Mouse (Mus musculus): ENCODE data around the gene Sept12. TPM values are rescaled to one million over a fixed set of nuclear protein-coding genes. Genes with fewer than 3 reads are reported as not detected.
A peak's percentile ranks its signal among the peaks of the same experiment; 100 is the strongest.

The Sept12 gene
- polyA plus RNA-seq, 1 experiment = not detected

- TF ChIP-seq GATA1 (IDR thresholded peaks at IDR 0.05; ENCODE audit: low read length) = peak; percentile 11; the same call in 1 of the 2 replicates
- TF ChIP-seq TAL1 (IDR thresholded peaks at IDR 0.05; ENCODE audit: low read length) = peak; percentile 72
- H3K9me3 ChIP-seq (ENCODE audit: control insufficient read depth, low read length) = no peaks in the 10 kb centered on the region
- H3K36me3 ChIP-seq (ENCODE audit: control insufficient read depth) = peaks cover 41% of the 10 kb centered on the region
- H3K27me3 ChIP-seq (ENCODE audit: control insufficient read depth) = peaks cover 14% of the 10 kb centered on the region
- H3K4me3 ChIP-seq (replicated peaks) = peak overlapping the region; percentile 69
- H3K4me1 ChIP-seq (ENCODE audit: control insufficient read depth) = peaks cover 33% of the 10 kb centered on the region
These were observed 14.7 kb upstream of the Sept12 start for GRCm38 (mm10) chr16:5012036-5013005.

GRCm38 (mm10) chr16:5011285-5011684, 13.6 kb upstream of the Sept12 start:
- no peak overlapping the region for H3K4me3 ChIP-seq (replicated peaks)
- peaks cover 14% of the 10 kb centered on the region for H3K27me3 ChIP-seq (ENCODE audit: control insufficient read depth)
- H3K4me1 ChIP-seq (ENCODE audit: control insufficient read depth) = peaks cover 33% of the 10 kb centered on the region
- peaks cover 30% of the 10 kb centered on the region for H3K36me3 ChIP-seq (ENCODE audit: control insufficient read depth)
- no peak for TF ChIP-seq TAL1 (IDR thresholded peaks at IDR 0.05; ENCODE audit: low read length)
- no peak for TF ChIP-seq GATA1 (IDR thresholded peaks at IDR 0.05; ENCODE audit: low read length)
- no peaks in the 10 kb centered on the region for H3K9me3 ChIP-seq (ENCODE audit: control insufficient read depth, low read length)

GRCm38 (mm10) chr16:5010371-5010935, 12.8 kb upstream of the Sept12 start:
- Histone ChIP-seq H3K36me3 (ENCODE audit: control insufficient read depth) (peaks cover 22% of the 10 kb centered on the region), H3K9me3 (ENCODE audit: control insufficient read depth, low read length) (no peaks in the 10 kb centered on the region), H3K4me3 (replicated peaks) (no peak overlapping the region), H3K27me3 (ENCODE audit: control insufficient read depth) (peaks cover 14% of the 10 kb centered on the region), H3K4me1 (ENCODE audit: control insufficient read depth) (peaks cover 33% of the 10 kb centered on the region)
- TF ChIP-seq TAL1 (IDR thresholded peaks at IDR 0.05; ENCODE audit: low read length) (no peak), GATA1 (IDR thresholded peaks at IDR 0.05; ENCODE audit: low read length) (no peak)

- Histone ChIP-seq H3K4me1 (ENCODE audit: control insufficient read depth) (peaks cover 25% of the 10 kb centered on the region), H3K27me3 (ENCODE audit: control insufficient read depth) (peaks cover 14% of the 10 kb centered on the region), H3K9me3 (ENCODE audit: control insufficient read depth, low read length) (no peaks in the 10 kb centered on the region), H3K4me3 (replicated peaks) (no peak overlapping the region), H3K36me3 (ENCODE audit: control insufficient read depth) (peaks cover 7% of the 10 kb centered on the region; the same call in 1 of the 2 replicates)
- TF ChIP-seq TAL1 (IDR thresholded peaks at IDR 0.05; ENCODE audit: low read length) (no peak), GATA1 (IDR thresholded peaks at IDR 0.05; ENCODE audit: low read length) (no peak)
These were observed 10.4 kb upstream of the Sept12 start for GRCm38 (mm10) chr16:5008076-5008475.

- Histone ChIP-seq H3K4me3 (replicated peaks) (no peak overlapping the region), H3K4me1 (ENCODE audit: control insufficient read depth) (peaks cover 20% of the 10 kb centered on the region), H3K36me3 (ENCODE audit: control insufficient read depth) (peaks cover 7% of the 10 kb centered on the region; the same call in 1 of the 2 replicates), H3K27me3 (ENCODE audit: control insufficient read depth) (peaks cover 14% of the 10 kb centered on the region), H3K9me3 (ENCODE audit: control insufficient read depth, low read length) (no peaks in the 10 kb centered on the region)
- TF ChIP-seq TAL1 (IDR thresholded peaks at IDR 0.05; ENCODE audit: low read length) (no peak), GATA1 (IDR thresholded peaks at IDR 0.05; ENCODE audit: low read length) (no peak)
These were observed 9.8 kb upstream of the Sept12 start for GRCm38 (mm10) chr16:5007492-5007891.

GRCm38 (mm10) chr16:5007067-5007466, 9.4 kb upstream of the Sept12 start, which contains the start of gene Smim22:
Smim22 (plus strand) TSS chr16:5007288.
- H3K36me3 ChIP-seq (ENCODE audit: control insufficient read depth) = peaks cover 7% of the 10 kb centered on the region; the same call in 1 of the 2 replicates
- H3K9me3 ChIP-seq (ENCODE audit: control insufficient read depth, low read length) = no peaks in the 10 kb centered on the region
- H3K4me1 ChIP-seq (ENCODE audit: control insufficient read depth) = peaks cover 15% of the 10 kb centered on the region
- H3K27me3 ChIP-seq (ENCODE audit: control insufficient read depth) = peaks cover 14% of the 10 kb centered on the region
- no peak within 1 kb of the TSS for H3K4me3 ChIP-seq (replicated peaks)
- no peak for TF ChIP-seq TAL1 (IDR thresholded peaks at IDR 0.05; ENCODE audit: low read length)

GRCm38 (mm10) chr16:5000611-5001010, 3.0 kb upstream of the Sept12 start:
- H3K27me3 ChIP-seq (ENCODE audit: control insufficient read depth) = peaks cover 7% of the 10 kb centered on the region; the same call in 1 of the 2 replicates
- H3K9me3 ChIP-seq (ENCODE audit: control insufficient read depth, low read length) = no peaks in the 10 kb centered on the region
- no peak overlapping the region for H3K4me3 ChIP-seq (replicated peaks)
- no peak for TF ChIP-seq TAL1 (IDR thresholded peaks at IDR 0.05; ENCODE audit: low read length)
- no peaks in the 10 kb centered on the region for H3K36me3 ChIP-seq (ENCODE audit: control insufficient read depth)
- H3K4me1 ChIP-seq (ENCODE audit: control insufficient read depth) = no peaks in the 10 kb centered on the region

- peaks cover 7% of the 10 kb centered on the region; the same call in 1 of the 2 replicates for H3K27me3 ChIP-seq (ENCODE audit: control insufficient read depth)
- H3K9me3 ChIP-seq (ENCODE audit: control insufficient read depth, low read length) = no peaks in the 10 kb centered on the region
- H3K4me3 ChIP-seq (replicated peaks) = no peak overlapping the region
- TF ChIP-seq TAL1 (IDR thresholded peaks at IDR 0.05; ENCODE audit: low read length) (no peak), GATA1 (IDR thresholded peaks at IDR 0.05; ENCODE audit: low read length) (no peak)
- no peaks in the 10 kb centered on the region for H3K36me3 ChIP-seq (ENCODE audit: control insufficient read depth)
- H3K4me1 ChIP-seq (ENCODE audit: control insufficient read depth) = no peaks in the 10 kb centered on the region
These were observed 1.3 kb upstream of the Sept12 start for GRCm38 (mm10) chr16:4998984-4999383.

GRCm38 (mm10) chr16:4993276-4993675, 4.4 kb downstream of the Sept12 start:
- peaks cover 4% of the 10 kb centered on the region; the same call in 1 of the 2 replicates for H3K27me3 ChIP-seq (ENCODE audit: control insufficient read depth)
- no peaks in the 10 kb centered on the region for H3K36me3 ChIP-seq (ENCODE audit: control insufficient read depth)
- no peaks in the 10 kb centered on the region for H3K9me3 ChIP-seq (ENCODE audit: control insufficient read depth, low read length)
- H3K4me3 ChIP-seq (replicated peaks) = no peak overlapping the region
- H3K4me1 ChIP-seq (ENCODE audit: control insufficient read depth) = no peaks in the 10 kb centered on the region
- TF ChIP-seq TAL1 (IDR thresholded peaks at IDR 0.05; ENCODE audit: low read length) (no peak), GATA1 (IDR thresholded peaks at IDR 0.05; ENCODE audit: low read length) (no peak)
